Mouse (Mus musculus) thymus, adult 2 months (tissue): ENCODE measurements around the gene Trp53tg5. TPM values are rescaled to one million over a fixed set of nuclear protein-coding genes. Genes with fewer than 3 reads are reported as not detected.

Experiments used
- DNase-seq: peaks from one replicate; pipeline ENCODE4 v3.0.0; 2021
- H3K27ac ChIP-seq: fragments of 200-500 bp; 2 replicates; pipeline ENCODE4 v1.5.1; 2012; ENCODE audit warnings: low read length, control low read depth; ENCODE audit not compliant: control insufficient read depth, insufficient read depth
- H3K27me3 ChIP-seq: fragments of 200-500 bp; 2 replicates; pipeline ENCODE4 v1.6.1; 2012; ENCODE audit warnings: mild to moderate bottlenecking, low read length, moderate library complexity, mixed read lengths; ENCODE audit not compliant: control insufficient read depth, insufficient read depth
- H3K36me3 ChIP-seq: fragments of 200-500 bp; 2 replicates; pipeline ENCODE4 v1.6.1; 2012; ENCODE audit warnings: mild to moderate bottlenecking, low read length, moderate library complexity; ENCODE audit not compliant: control insufficient read depth, insufficient read depth
- H3K4me1 ChIP-seq: fragments of 200-500 bp; replicated peaks from 2 replicates; pipeline ENCODE4 v1.6.1; 2012; ENCODE audit warnings: low read length; ENCODE audit not compliant: control insufficient read depth, insufficient read depth
- H3K4me3 ChIP-seq: fragments of 200-500 bp; 2 replicates; pipeline ENCODE4 v1.5.1; 2012; ENCODE audit warnings: mild to moderate bottlenecking, low read length, control low read depth, moderate library complexity; ENCODE audit not compliant: control insufficient read depth, insufficient read depth
- CTCF ChIP-seq: fragments of 200-500 bp; IDR thresholded peaks from 2 replicates; pipeline ENCODE4 v1.5.1; 2012; ENCODE audit warnings: mild to moderate bottlenecking, control low read depth, low read length, moderate library complexity, borderline replicate concordance; ENCODE audit not compliant: control insufficient read depth, poor library complexity, insufficient read depth; ENCODE audit errors: extremely low read depth
- POLR2A ChIP-seq: fragments of 200-500 bp; IDR thresholded peaks from 2 replicates; pipeline ENCODE4 v1.6.1; 2012; ENCODE audit warnings: mild to moderate bottlenecking, low read length, control low read depth, moderate library complexity; ENCODE audit not compliant: control insufficient read depth, poor library complexity, insufficient read depth; ENCODE audit errors: extremely low read depth
- WGBS: fragments of 180-500 bp; shearing (Covaris S2); methylation state at CpG from one replicate; pipeline ENCODE4 v1.1.7; 2018; 5-methylcytosine and 5-hydroxymethylcytosine counted together
- polyA plus RNA-seq: library from polyadenylated mRNA; depleted of rRNA; stranded (reverse); fragments of >200 nt; gene quantifications from 2 replicates; pipeline ENCODE4 v1.2.3, GENCODE M21; 2012

Trp53tg5 gene
- polyA plus RNA-seq, 1 experiment: not detected

GRCm38 (mm10) chr2:164458535-164458934, 15.0 kb downstream of the Trp53tg5 start:
- no peak for DNase-seq
- no peaks in the 10 kb centered on the region for H3K27me3 ChIP-seq
- H3K27ac ChIP-seq: no peak overlapping the region
- H3K4me1 ChIP-seq: peaks cover 6% of the 10 kb centered on the region
- 19% methylated on average over 8 of the region's 8 CpGs for WGBS
- TF ChIP-seq POLR2A (no peak), CTCF (no peak)
- peaks cover 4% of the 10 kb centered on the region for H3K36me3 ChIP-seq
- no peak overlapping the region for H3K4me3 ChIP-seq

DNA sequence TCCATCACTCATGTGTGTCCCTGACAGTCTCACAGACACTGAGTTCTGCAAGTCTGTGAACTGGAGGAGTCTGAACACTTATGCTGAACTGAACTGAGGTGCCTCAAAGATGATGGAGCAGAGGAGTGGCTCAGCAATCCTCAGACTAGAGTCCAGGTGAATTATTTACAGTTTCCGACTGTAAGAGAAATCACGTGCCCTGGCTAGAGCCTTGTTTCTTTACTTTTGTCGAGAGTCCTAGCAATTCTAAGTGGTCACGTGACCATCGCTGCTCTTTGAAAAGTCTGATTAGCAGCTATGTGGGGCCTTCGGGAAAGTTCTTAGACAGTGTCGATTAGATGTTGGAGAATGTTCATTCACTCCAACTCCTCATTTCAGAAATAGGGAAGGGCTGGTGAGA, 15.6 kb downstream of the Trp53tg5 start:
- no peak for TF ChIP-seq POLR2A
- no peak for TF ChIP-seq CTCF
- Histone ChIP-seq H3K4me1 (peaks cover 6% of the 10 kb centered on the region), H3K27me3 (no peaks in the 10 kb centered on the region), H3K27ac (no peak overlapping the region), H3K4me3 (no peak overlapping the region), H3K36me3 (no peaks in the 10 kb centered on the region)
- 42% methylated on average over 7 of the region's 7 CpGs for WGBS
- DNase-seq: no peak

DNA sequence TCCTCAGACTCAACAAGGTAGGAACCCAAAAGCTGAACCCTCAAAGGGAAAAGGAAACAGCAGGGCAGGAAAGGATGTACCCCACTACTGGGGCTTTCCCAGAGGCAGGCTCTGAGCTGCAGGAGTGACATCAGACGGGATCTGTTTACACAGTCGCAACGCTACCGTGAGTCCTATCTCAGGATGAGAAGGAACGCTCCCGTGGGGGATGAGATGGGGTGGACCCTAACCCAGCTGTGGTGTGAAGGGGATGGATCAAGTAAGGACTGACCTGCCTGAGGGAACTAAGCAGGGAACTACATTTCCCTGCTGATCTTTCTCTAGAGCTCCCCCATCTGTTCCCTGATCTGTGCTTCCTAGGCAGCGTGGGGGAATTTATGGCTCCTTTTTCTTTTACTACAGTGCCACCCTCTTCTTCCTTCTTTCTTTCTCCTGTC, 16.6 kb downstream of the Trp53tg5 start, which contains the start of gene Sys1:
Sys1 (plus strand) TSS at position 101 of the 437 bp plus-strand sequence.
- peaks cover 8% of the 10 kb centered on the region for H3K4me1 ChIP-seq
- 16% methylated on average over 7 of the region's 7 CpGs for WGBS
- no peak within 1 kb of the TSS for H3K27ac ChIP-seq
- H3K4me3 ChIP-seq: no peak within 1 kb of the TSS
- no peak for DNase-seq
- H3K36me3 ChIP-seq: no peaks in the 10 kb centered on the region
- no peaks in the 10 kb centered on the region for H3K27me3 ChIP-seq
- TF ChIP-seq POLR2A (no peak), CTCF (no peak)

GRCm38 (mm10) chr2:164456413-164456812, 17.1 kb downstream of the Trp53tg5 start:
- H3K27ac ChIP-seq: no peak overlapping the region
- no peaks in the 10 kb centered on the region for H3K36me3 ChIP-seq
- WGBS: 90% methylated on average over 1 of the region's 1 CpGs
- TF ChIP-seq CTCF: no peak
- no peak for TF ChIP-seq POLR2A
- peaks cover 4% of the 10 kb centered on the region; the same call in 1 of the 2 replicates for H3K4me1 ChIP-seq
- H3K4me3 ChIP-seq: no peak overlapping the region
- H3K27me3 ChIP-seq: no peaks in the 10 kb centered on the region
- DNase-seq: no peak

- TF ChIP-seq CTCF (no peak), POLR2A (no peak)
- H3K27ac ChIP-seq: no peak overlapping the region
- 86% methylated on average over 6 of the region's 6 CpGs for WGBS
- 0 out of 2 replicates have a peak, but pooled peaks cover 3% of the 10 kb centered on the region for H3K4me1 ChIP-seq
- no peaks in the 10 kb centered on the region for H3K36me3 ChIP-seq
- no peak overlapping the region for H3K4me3 ChIP-seq
- H3K27me3 ChIP-seq: no peaks in the 10 kb centered on the region
- no peak for DNase-seq
These were observed 17.9 kb downstream of the Trp53tg5 start for GRCm38 (mm10) chr2:164455421-164456190.

- WGBS: 75% methylated on average over 10 of the region's 10 CpGs
- no peak for TF ChIP-seq CTCF
- no peak for TF ChIP-seq POLR2A
- H3K27ac ChIP-seq: no peak overlapping the region
- no peaks in the 10 kb centered on the region for H3K27me3 ChIP-seq
- no peaks in the 10 kb centered on the region for H3K36me3 ChIP-seq
- DNase-seq: no peak
- no peak overlapping the region for H3K4me3 ChIP-seq
- H3K4me1 ChIP-seq: 0 out of 2 replicates have a peak, but pooled peaks cover 3% of the 10 kb centered on the region
These were observed 18.7 kb downstream of the Trp53tg5 start for GRCm38 (mm10) chr2:164454846-164455245.
